Mouse (Mus musculus): ENCODE results near the gene Kazn. TPM values are rescaled to one million over a fixed set of nuclear protein-coding genes. Genes with fewer than 3 reads are reported as not detected.

The Kazn gene
- total RNA-seq (2021), result 10 to 100 TPM; 82.9 to 90.9 TPM
- long read RNA-seq, experiment 1, full-length matches to known transcripts, result 9 of 30 reads
- long read RNA-seq, experiment 1, partial matches to known transcripts, result 6 of 30 reads
- long read RNA-seq, experiment 1, other reads (novel, unspliced or antisense), result 15 of 30 reads
- long read RNA-seq, experiment 2, full-length matches to known transcripts, result 5 of 27 reads
- long read RNA-seq, experiment 2, partial matches to known transcripts, result 8 of 27 reads
- long read RNA-seq, experiment 2, other reads (novel, unspliced or antisense), result 14 of 27 reads

DNA sequence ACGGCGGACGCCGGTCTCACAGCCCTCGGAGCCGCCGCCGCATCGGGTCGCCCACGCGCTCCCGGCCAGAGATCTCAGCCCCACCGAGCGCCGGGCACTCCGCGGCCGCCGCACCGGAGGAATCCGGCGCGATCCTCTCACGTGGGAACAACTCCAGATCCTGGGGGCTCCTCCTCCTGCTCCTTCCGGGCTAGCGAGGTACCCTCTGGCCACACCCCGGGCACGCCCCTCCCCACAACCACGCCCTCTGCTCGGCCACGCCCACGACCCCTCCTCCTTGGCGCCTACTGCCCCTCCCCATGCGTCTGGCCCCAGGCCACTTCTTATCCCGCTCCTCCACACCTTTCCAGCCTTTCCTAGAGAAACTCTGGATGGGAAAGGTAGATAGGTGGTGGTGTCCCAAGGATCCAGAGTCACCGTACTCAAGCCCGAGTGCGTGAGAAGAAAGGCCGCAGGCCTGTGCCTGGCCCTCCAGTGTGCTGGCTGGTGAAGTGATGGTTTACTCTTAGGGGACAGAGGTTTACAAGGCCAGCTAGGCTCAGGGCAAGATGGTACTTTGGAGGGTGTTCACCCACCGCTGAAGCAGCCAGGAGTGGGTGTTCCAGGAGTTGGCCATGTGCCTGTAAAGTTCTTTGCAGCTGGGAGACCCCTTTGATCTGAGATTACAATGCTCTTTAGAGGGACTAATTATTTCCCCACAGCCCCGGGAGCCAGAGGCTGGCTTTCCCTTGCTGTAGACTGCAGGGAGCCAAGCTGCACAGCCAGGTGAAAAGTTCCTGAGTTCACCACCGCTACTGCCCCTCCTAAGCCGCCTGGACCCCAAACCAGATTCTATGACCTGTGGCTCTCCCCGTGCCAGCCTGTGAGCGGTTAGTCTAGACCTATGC is at the start of gene Kazn:
Kazn (minus strand) TSS at position 162 of the 887 bp plus-strand sequence.
- no peak for TF ChIP-seq CTCF (IDR thresholded peaks at IDR 0.05)
- peak; percentile 70 to 78 for DNase-seq (ENCODE audit: extremely low spot score in 1 of 2, low spot score in 2 of 2)
- intact Hi-C loops (cut with DNase I), result loop anchor here (2.0 to 10.0 kb wide), 3 partner anchors 57 to 235 kb away; no protein-coding TSS in a partner anchor
- H3K27ac ChIP-seq, result peak within 1 kb of the TSS; percentile 16; the same call in 1 of the 2 replicates
- H3K4me3 ChIP-seq, result peak within 1 kb of the TSS; percentile 79

DNA sequence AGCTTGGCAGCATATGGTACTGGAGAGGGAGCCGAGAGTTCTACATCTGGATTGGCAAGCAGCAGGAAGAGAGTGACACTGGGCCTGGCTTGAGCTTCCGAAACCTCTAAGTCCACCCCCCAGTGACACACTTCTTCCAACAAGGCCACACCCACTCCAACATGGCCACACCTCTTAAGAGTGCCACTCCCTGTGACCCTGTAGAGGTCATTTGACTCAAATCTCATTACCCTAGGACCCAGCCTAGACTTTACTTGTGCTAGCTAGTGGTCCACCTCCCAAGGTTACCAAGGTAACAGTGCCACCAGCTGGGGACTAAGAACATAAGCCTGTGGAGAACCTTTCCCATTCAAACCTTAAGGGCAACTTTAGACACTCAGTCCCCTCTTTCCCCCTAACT is 46.3 kb upstream of the Kazn start:
- DNase-seq (ENCODE audit: extremely low spot score in 1 of 2, low spot score in 2 of 2), result no peak
- no peak overlapping the region for H3K4me3 ChIP-seq
- intact Hi-C loops (cut with DNase I), result no loop called here
- TF ChIP-seq CTCF (IDR thresholded peaks at IDR 0.05), result no peak
- no peak overlapping the region for H3K27ac ChIP-seq

DNA sequence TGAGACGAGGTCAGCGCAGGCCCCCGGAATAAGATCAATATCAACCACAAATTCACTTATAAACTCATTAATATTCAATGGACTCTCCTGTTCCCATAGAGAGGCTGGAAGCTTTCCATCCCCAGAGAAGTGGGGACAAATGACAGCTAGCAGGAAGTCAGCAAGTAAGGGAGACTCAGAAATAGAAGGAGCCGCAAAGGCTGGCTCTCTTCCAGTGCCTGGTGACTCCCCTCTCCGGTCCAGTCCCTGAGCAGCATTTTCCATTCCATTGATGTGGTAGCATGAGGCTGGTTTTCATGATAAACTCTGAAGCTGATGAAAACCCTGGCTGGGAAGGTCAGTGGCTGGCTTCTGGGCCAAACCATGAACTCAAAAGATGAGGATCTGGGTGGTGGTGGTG is 44.7 kb upstream of the Kazn start:
- TF ChIP-seq CTCF (IDR thresholded peaks at IDR 0.05), result no peak
- intact Hi-C loops (cut with DNase I), result no loop called here

DNA sequence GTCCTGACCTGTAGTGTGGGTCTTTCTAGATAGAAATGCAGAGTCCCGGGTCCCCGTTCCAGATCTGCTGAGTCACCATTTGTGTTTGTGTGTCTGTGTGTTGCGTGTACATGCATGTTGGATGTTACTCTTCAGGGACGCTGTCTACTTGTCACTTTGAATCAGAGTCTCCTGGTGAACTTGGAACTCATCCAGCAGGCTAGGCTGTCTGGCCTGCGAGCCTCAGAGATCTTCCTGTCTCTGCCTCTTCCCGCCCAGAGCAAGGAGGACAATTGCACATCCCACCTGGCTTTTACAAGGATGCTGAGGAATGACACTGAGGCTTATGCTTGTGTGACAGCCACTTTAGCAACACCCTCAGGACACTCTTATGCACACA is 39.0 kb upstream of the Kazn start:
- H3K4me3 ChIP-seq, result no peak overlapping the region
- no peak for DNase-seq (ENCODE audit: extremely low spot score in 1 of 2, low spot score in 2 of 2)
- no peak for TF ChIP-seq CTCF (IDR thresholded peaks at IDR 0.05)
- H3K27ac ChIP-seq, result no peak overlapping the region
- intact Hi-C loops (cut with DNase I), result no loop called here

More for the DNA sequence above, 44.7 kb upstream of the Kazn start:
- no peak overlapping the region for H3K4me3 ChIP-seq
- no peak overlapping the region for H3K27ac ChIP-seq
- DNase-seq (ENCODE audit: extremely low spot score in 1 of 2, low spot score in 2 of 2), result no peak

DNA sequence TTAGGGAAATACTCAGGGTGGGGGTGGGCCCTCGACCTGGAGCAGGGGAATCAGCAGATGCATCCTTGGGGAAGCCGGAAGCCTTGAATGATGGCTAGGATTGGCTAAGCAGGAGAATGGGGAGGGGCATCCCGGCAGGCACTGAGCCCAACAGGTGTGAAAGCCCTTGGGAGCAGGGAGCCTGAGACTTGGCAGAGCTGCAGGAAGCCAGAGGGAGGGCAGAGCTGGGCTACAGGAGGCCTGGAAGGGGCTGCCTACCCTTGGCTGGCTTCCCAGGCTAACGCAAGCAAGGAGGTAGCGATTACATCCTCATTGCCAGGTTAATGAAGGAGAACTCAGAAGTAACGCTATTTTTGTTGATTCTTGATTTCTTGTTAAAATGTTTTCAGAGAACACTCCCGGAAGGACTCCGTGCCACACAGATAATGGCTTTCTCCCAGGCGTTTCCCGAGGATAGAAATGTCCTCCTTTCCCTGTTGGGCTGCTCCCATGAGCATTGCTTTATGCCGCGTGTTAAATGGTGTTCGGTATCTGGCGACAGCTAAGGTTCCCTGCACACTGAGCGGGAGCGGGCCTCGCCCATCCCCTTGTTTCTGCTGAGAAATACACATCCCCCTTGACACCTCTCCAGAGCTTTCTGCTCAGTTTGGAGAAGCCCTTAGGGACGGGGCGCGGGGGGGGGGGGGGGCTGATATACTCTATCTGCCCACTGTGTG is 38.4 kb upstream of the Kazn start:
- Histone ChIP-seq H3K4me3 (no peak overlapping the region; the same call in 1 of the 2 replicates), H3K27ac (no peak overlapping the region)
- no peak for TF ChIP-seq CTCF (IDR thresholded peaks at IDR 0.05)
- no peak for DNase-seq (ENCODE audit: extremely low spot score in 1 of 2, low spot score in 2 of 2)
- intact Hi-C loops (cut with DNase I), result no loop called here

DNA sequence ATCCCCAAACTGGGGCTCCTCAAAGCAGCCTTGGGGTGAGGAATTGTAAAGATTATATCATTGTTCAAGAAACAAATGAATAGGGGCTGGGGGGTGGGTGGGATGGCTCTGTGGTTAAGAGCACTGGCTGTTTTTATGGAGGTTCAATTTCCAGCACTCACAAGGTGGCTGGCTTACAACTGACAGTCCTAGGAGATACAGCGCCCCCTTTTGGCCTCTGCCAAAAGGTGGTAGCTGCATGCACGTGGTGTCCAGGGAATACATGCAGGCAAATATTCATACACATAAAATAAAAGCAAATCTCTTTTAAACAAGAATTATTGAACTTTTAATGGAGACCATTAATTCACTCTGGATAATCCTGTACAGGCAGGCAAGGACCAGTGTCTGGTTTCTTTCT is 36.0 kb upstream of the Kazn start:
- intact Hi-C loops (cut with DNase I), result no loop called here
- Histone ChIP-seq H3K4me3 (no peak overlapping the region), H3K27ac (no peak overlapping the region)
- DNase-seq (ENCODE audit: extremely low spot score in 1 of 2, low spot score in 2 of 2), result no peak
- peak; percentile 33 for TF ChIP-seq CTCF (IDR thresholded peaks at IDR 0.05)

DNA sequence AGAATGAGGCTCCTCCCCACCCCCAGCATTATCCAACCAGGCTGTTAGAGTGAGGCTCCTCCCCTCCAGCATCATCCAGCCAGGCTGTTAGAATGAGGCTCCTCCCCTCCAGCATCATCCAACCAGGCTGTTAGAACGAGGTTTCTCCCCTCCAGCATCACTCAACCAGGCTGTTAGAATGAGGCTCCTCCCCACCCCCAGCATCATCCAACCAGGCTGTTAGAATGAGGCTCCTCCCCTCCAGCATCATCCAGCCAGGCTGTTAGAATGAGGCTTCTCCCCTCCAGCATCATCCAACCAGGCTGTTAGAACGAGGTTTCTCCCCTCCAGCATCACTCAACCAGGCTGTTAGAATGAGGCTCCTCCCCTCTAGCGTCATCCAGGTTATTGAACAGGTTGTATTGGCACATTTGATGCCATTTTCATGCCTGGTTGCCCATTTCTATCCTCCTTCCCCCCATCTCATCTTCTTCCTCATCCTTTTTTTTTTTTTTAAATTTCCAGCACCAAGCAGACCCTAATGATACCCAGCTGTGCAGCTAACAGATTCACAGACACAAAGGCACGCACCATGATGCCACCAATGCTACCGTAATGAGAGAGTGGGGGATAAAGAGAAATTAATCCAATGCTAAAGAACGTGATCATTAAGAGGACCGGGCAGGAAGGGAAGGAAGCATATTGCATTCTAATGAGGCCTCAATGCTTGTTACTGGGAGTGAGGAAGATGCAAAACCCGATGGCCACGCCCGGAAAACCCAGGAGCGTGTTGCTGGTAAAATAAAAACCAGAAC is 35.4 kb upstream of the Kazn start:
- intact Hi-C loops (cut with DNase I), result no loop called here
- no peak for TF ChIP-seq CTCF (IDR thresholded peaks at IDR 0.05)
- no peak overlapping the region for H3K4me3 ChIP-seq
- DNase-seq (ENCODE audit: extremely low spot score in 1 of 2, low spot score in 2 of 2), result no peak
- H3K27ac ChIP-seq, result no peak overlapping the region

DNA sequence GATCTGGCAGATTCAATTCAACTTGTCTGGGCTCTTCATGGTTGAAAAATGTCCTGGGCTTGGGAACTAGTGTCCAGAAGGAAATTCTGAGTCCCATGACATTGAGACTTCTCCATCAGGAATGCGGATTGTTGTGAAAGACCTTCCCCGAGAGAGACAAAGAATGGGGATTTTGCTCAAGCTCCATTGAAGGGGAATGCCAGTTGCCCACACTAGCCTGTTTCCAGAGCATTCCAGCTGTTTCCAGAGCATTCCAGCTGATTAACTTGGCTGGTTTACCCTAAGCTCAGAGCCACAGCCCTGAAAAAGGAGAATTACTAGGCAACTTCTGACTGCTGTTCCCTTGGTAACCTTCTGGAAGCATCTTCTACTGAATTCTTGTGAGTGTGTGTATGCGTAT is 32.3 kb upstream of the Kazn start:
- DNase-seq (ENCODE audit: extremely low spot score in 1 of 2, low spot score in 2 of 2), result no peak

DNA sequence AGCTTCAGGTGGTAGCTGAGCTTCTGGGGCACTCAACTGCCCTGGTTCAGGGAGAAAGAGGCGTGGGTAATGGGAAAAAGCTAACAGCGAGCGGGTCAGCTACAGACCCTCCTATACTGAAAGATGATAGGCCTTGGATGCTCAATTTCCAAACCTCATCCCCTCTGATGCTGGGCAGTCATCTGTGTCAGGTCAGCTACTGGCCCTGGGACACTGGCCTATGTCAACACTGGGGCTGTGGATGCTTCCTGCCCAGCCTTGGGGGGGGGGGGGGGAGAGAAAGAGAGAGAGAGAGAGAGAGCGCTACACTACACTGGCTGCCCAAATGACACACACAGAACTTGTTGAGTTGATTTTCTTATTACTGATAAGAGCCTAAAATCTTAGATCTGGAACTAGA is 28.6 kb upstream of the Kazn start:
- no peak for DNase-seq (ENCODE audit: extremely low spot score in 1 of 2, low spot score in 2 of 2)
- intact Hi-C loops (cut with DNase I), result loop anchor here (2.0 kb wide), 1 partner anchor 73 kb away; no protein-coding TSS in a partner anchor
- no peak overlapping the region for H3K27ac ChIP-seq
- no peak for TF ChIP-seq CTCF (IDR thresholded peaks at IDR 0.05)
- H3K4me3 ChIP-seq, result no peak overlapping the region

More for the DNA sequence above, 32.3 kb upstream of the Kazn start:
- intact Hi-C loops (cut with DNase I), result no loop called here
- Histone ChIP-seq H3K27ac (no peak overlapping the region), H3K4me3 (no peak overlapping the region)
- TF ChIP-seq CTCF (IDR thresholded peaks at IDR 0.05), result no peak

DNA sequence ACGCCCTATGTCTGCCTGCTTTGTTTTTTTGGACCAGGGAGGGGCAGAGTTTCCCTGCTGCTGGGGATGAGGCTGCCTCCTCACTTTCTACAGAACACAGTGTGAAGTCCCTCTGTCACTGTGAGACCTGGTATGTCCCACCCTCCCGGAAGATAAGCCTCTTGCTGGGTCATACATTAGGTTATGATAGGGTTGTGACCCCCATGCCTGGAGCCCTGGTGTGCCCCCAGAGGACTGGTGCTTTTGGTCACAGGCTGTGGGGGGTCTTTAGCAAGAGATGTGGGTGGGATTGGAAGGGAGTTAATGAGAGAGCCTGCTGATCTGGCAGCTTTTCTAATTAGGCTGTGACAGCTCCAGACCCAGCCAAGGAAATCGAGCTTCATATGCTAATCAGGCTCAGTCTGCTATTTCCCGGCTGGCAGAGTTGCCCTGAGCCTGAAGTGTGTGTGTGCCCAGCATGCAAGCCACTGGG is 28.2 kb upstream of the Kazn start:
- H3K27ac ChIP-seq, result no peak overlapping the region
- intact Hi-C loops (cut with DNase I), result loop anchor here (2.0 kb wide), 1 partner anchor 73 kb away; no protein-coding TSS in a partner anchor
- no peak for DNase-seq (ENCODE audit: extremely low spot score in 1 of 2, low spot score in 2 of 2)
- no peak; the same call in 1 of the 2 replicates for TF ChIP-seq CTCF (IDR thresholded peaks at IDR 0.05)
- H3K4me3 ChIP-seq, result no peak overlapping the region

DNA sequence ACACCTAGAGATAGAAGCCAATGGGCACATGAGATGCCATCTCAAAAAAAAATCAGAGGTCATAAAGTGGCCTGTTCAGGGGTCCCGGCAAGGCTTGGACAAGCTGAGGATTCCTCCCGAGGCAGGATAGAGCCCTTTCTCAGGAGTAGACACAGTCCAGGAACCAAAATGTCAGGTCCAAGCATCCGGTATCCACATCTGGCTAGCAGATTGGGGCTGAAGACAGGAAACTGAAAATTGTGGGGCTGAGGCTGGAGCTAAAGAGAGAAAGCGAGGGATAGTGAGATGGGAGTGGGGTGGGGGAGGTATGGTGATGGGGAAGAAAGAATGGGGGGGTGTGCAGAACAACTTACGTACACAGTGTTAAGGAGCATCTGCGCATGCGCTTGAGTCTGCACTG is 25.1 kb upstream of the Kazn start:
- intact Hi-C loops (cut with DNase I), result no loop called here

More for the DNA sequence above, 25.1 kb upstream of the Kazn start:
- DNase-seq (ENCODE audit: extremely low spot score in 1 of 2, low spot score in 2 of 2), result no peak
- TF ChIP-seq CTCF (IDR thresholded peaks at IDR 0.05), result no peak
- Histone ChIP-seq H3K27ac (no peak overlapping the region), H3K4me3 (no peak overlapping the region)
